Mouse (Mus musculus) hindbrain, postnatal 0 days (tissue): ENCODE measurements around the gene Ddx39. TPM values are rescaled to one million over a fixed set of nuclear protein-coding genes. Genes with fewer than 3 reads are reported as not detected.

ENCODE experiments used
- ATAC-seq: fragments of 200-750 bp; cut with Nextera tagmentation; 2 replicates; pipeline ENCODE4 v1.8.0; 2017; ENCODE audit warnings: mild to moderate bottlenecking, moderate TSS enrichment, moderate library complexity
- DNase-seq: peaks from one replicate; pipeline ENCODE4 v3.0.0-alpha.2; 2015; ENCODE audit warnings: low spot score
- H3K27ac ChIP-seq: fragments of 300-500 bp; sonication (generic); 2 replicates; pipeline ENCODE4 v1.5.1; 2014; ENCODE audit warnings: mild to moderate bottlenecking
- H3K27me3 ChIP-seq: fragments of 300-500 bp; sonication (generic); 2 replicates; pipeline ENCODE4 v1.6.1; 2014; ENCODE audit warnings: low read length, mixed read lengths; ENCODE audit not compliant: insufficient read depth
- H3K36me3 ChIP-seq: fragments of 300-500 bp; sonication (generic); 2 replicates; pipeline ENCODE4 v1.6.1; 2014; ENCODE audit warnings: low read length, mixed read lengths; ENCODE audit not compliant: insufficient read depth
- H3K4me1 ChIP-seq: fragments of 300-500 bp; sonication (generic); 2 replicates; pipeline ENCODE4 v1.6.1; 2014; ENCODE audit warnings: antibody characterized with exemption, low read length, mixed read lengths; ENCODE audit not compliant: insufficient read depth
- H3K4me2 ChIP-seq: fragments of 300-500 bp; sonication (generic); 2 replicates; pipeline ENCODE4 v1.6.1; 2014; ENCODE audit warnings: low read depth, mild to moderate bottlenecking, low read length, moderate library complexity, mixed read lengths
- H3K4me3 ChIP-seq: fragments of 300-500 bp; sonication (generic); 2 replicates; pipeline ENCODE4 v1.5.1; 2014; ENCODE audit warnings: low read length
- H3K9ac ChIP-seq: fragments of 300-500 bp; sonication (generic); replicated peaks from 2 replicates; pipeline ENCODE4 v1.6.1; 2014; ENCODE audit warnings: mild to moderate bottlenecking, low read length, moderate library complexity, mixed read lengths
- H3K9me3 ChIP-seq: fragments of 300-500 bp; sonication (generic); 2 replicates; pipeline ENCODE4 v1.6.1; 2016; ENCODE audit warnings: low read length, mixed read lengths
- CTCF ChIP-seq: IDR thresholded peaks from 2 replicates; pipeline ENCODE4 v1.5.1; 2016; ENCODE audit warnings: antibody characterized with exemption, control low read depth, low read depth
- WGBS: fragments of 180-500 bp; shearing (Covaris S2); extraction: QIAGEN DNeasy Blood & Tissue Kit; methylation state at CpG from one replicate; pipeline ENCODE4 v1.1.7; 2014; 5-methylcytosine and 5-hydroxymethylcytosine counted together
- polyA plus RNA-seq: library from polyadenylated mRNA; unstranded; fragments of >200 nt; fragmentation: Nextera tagmentation; extraction: Ambion mirVana; gene quantifications from 2 replicates; pipeline ENCODE4 v1.2.1, GENCODE M21; 2015
- total RNA-seq: library from RNA; depleted of rRNA; stranded (reverse); fragments of >200 nt; gene quantifications from 2 replicates; pipeline ENCODE4 v1.2.3, GENCODE M21; 2014

Ddx39 gene
- total and polyA plus RNA-seq, 2 experiments from 2014 or later, result 44.6 to 72.3 TPM

DNA sequence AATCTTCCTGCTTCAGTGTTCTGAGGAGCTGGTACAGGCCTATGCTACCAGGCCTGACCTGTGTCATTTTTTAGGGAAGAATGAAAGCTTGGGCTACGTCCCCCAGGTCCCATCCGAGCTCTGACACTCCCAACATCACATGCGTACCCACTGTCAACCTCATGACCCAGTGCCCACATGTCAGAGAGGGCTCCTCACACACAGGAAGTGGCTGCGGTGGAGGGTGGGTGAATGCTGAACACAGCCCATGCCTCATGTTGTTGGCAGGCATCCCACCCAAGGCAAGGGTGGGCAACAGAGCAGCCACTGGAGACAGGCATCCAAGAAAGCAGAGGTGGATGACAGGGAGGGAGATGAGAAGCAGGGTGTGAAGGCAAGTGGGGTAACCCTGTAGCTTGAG, 21.7 kb downstream of the Ddx39 start:
- 91% methylated on average over 4 of the region's 4 CpGs for WGBS
- ATAC-seq, result no peak
- H3K36me3 ChIP-seq, result no peaks in the 10 kb centered on the region
- TF ChIP-seq CTCF, result no peak
- H3K4me1 ChIP-seq, result 0 out of 2 replicates have a peak, but pooled peaks cover 4% of the 10 kb centered on the region
- no peaks in the 10 kb centered on the region for H3K9me3 ChIP-seq
- H3K27ac ChIP-seq, result no peak overlapping the region
- DNase-seq, result no peak
- 0 out of 2 replicates have a peak, but pooled peaks cover 2% of the 10 kb centered on the region for H3K27me3 ChIP-seq
- no peak overlapping the region for H3K4me2 ChIP-seq
- no peak overlapping the region for H3K9ac ChIP-seq
- no peak overlapping the region for H3K4me3 ChIP-seq

- H3K4me1 ChIP-seq, result 0 out of 2 replicates have a peak, but pooled peaks cover 4% of the 10 kb centered on the region
- H3K4me2 ChIP-seq, result no peak overlapping the region
- H3K27ac ChIP-seq, result no peak overlapping the region
- H3K9me3 ChIP-seq, result no peaks in the 10 kb centered on the region
- TF ChIP-seq CTCF, result no peak; the same call in 1 of the 2 replicates
- no peak overlapping the region for H3K4me3 ChIP-seq
- ATAC-seq (no peak), DNase-seq (no peak)
- H3K27me3 ChIP-seq, result 0 out of 2 replicates have a peak, but pooled peaks cover 2% of the 10 kb centered on the region
- 81% methylated on average over 4 of the region's 4 CpGs for WGBS
- no peaks in the 10 kb centered on the region for H3K36me3 ChIP-seq
- H3K9ac ChIP-seq, result no peak overlapping the region
Observed at GRCm38 (mm10) chr8:83737346-83737745, 22.4 kb downstream of the Ddx39 start.

DNA sequence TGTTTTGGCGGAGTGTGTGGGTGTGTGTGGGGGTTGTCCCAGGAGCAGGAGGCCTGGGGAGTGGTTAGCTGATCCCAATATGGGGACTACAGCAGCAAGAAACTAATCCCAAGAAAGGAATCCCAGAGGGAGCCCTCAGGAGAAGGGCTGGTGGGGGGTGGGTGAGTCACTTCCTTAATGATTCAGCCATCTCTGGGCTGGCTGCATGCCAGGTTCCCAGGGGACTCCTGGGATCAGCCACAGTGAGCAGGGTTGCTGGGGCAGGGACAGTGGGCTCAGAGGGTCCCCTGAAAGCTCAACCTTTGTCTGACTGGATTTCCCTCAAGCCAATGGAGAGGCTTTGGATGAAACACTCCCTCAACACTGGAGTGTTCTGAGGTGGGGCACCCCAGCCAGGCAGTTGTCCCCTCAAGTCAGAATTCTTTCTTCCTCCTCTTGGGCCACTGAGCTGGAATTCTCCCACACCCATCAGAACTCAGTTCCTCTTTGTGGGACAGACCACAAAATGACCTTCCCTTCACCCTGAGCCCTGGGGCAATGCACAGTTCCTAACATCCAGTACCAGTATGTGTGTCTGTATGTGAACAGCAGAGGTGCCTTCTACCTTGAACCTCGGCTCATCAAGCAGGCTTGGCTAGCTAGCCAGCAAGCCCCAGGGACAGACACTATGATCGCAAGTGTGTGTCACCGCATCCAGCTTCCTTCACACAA, 23.0 kb downstream of the Ddx39 start:
- ATAC-seq (no peak), DNase-seq (no peak)
- H3K27me3 ChIP-seq, result 0 out of 2 replicates have a peak, but pooled peaks cover 2% of the 10 kb centered on the region
- H3K27ac ChIP-seq, result no peak overlapping the region
- H3K4me2 ChIP-seq, result 0 out of 2 replicates have a peak overlapping the region, but pooled peaks have one; percentile 10
- H3K36me3 ChIP-seq, result no peaks in the 10 kb centered on the region
- TF ChIP-seq CTCF, result no peak
- WGBS, result 71% methylated on average over 4 of the region's 4 CpGs
- H3K9ac ChIP-seq, result no peak overlapping the region
- H3K9me3 ChIP-seq, result no peaks in the 10 kb centered on the region
- 0 out of 2 replicates have a peak, but pooled peaks cover 4% of the 10 kb centered on the region for H3K4me1 ChIP-seq
- H3K4me3 ChIP-seq, result no peak overlapping the region

DNA sequence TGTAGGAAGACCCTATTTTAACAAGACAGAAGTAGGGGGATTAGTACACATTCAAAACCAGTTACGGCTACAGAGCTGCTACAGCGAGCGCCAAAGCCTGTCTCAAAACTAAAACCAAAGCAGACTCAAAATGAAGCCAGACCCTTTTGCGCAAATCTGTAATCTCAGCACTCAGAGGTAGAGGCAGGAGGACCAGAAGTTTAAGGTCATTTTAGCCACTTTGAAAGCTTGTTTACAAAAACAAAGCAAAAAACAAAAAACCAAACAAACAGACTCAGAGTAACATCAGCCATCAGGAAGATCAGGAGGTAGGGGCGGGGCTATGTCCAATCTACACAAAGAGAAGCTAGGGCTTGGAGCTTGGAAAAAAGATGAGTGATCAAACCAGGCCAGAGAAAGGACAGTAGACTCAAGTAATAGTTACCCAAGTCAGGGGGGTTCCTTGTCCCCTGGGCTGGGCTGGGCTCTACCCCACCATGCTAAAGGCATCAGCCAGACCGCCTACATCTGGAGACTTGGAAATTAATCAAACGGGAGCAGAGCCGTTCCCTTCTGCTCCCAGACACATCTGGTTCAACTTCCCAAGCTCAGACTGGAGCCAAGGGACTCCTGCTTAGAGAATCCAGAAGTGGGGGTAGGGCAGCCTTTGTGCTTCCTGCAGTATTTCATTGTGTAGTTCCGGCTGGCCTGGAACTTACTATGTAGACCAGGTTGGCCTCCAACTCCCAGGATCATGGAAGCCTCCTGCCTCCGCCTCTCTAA, 24.2 kb downstream of the Ddx39 start:
- Histone ChIP-seq H3K36me3 (no peaks in the 10 kb centered on the region), H3K27me3 (0 out of 2 replicates have a peak, but pooled peaks cover 2% of the 10 kb centered on the region), H3K4me1 (0 out of 2 replicates have a peak, but pooled peaks cover 4% of the 10 kb centered on the region), H3K9me3 (no peaks in the 10 kb centered on the region), H3K27ac (no peak overlapping the region), H3K4me3 (no peak overlapping the region), H3K9ac (no peak overlapping the region), H3K4me2 (no peak overlapping the region; the same call in 1 of the 2 replicates)
- DNase-seq, result no peak
- TF ChIP-seq CTCF, result no peak
- no peak for ATAC-seq
- WGBS, result 77% methylated on average over 10 of the region's 10 CpGs

DNA sequence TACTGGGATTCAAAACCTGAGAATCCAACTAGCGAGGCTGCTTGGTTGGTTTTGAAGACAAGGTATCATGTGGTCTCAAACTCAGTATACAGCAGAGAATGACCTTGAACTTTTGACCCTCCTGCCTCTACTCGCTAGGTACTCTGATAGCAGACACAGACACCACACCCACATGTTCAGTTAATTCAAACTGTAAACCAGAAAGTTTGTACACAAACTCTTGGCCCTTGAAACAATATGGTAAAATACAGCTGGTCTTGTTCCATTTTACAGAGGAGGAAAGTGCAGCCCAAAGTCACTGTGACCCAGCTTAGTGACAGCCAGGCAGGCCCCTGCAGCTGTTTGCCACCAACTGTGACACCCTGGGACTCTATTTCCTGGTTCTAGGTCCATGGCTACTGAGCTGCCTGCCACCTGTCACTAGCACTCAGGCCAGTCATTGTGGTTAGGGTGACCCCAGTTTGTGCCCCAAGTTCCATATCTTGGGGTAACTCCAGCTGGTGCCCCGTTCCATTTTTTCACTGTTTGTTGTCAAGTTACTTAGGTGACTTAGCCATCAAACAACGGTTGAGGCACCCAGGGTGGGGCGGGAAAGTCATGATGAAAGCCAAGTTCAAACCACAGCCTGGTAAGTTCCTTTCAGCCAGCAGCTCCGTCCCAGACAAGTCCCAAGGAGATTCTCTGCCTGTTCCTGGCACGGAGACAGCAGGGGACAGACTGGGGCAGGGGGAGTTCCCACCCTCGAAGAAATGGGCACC, 24.9 kb downstream of the Ddx39 start:
- ATAC-seq (no peak), DNase-seq (no peak)
- H3K4me1 ChIP-seq, result 0 out of 2 replicates have a peak, but pooled peaks cover 4% of the 10 kb centered on the region
- no peaks in the 10 kb centered on the region for H3K36me3 ChIP-seq
- peak overlapping the region; percentile 86; the same call in 1 of the 2 replicates for H3K4me2 ChIP-seq
- H3K27ac ChIP-seq, result no peak overlapping the region
- no peak for TF ChIP-seq CTCF
- H3K27me3 ChIP-seq, result 0 out of 2 replicates have a peak, but pooled peaks cover 2% of the 10 kb centered on the region
- WGBS, result 39% methylated on average over 8 of the region's 8 CpGs
- H3K4me3 ChIP-seq, result peak overlapping the region; percentile 45; the same call in 1 of the 2 replicates
- H3K9ac ChIP-seq, result no peak overlapping the region
- H3K9me3 ChIP-seq, result no peaks in the 10 kb centered on the region

DNA sequence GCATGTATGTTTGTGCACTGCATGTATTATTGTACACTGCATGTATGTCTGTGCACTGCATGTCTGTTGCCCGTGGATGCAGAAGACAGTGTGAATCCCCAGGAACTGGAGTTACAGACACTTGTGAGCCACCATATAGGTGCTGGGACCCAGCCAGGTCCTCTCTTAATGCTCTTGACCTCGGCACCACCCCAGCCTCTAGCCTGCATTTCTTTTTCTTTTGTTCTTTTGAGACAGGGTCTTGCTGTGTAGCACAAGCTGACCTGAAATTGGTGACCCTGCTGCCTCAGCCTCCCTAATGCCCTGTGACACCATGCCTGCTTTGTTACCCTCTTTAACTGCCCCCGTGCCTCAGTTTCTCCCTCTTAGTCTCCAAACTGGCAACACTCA, 25.6 kb downstream of the Ddx39 start:
- WGBS, result 19% methylated on average over 3 of the region's 3 CpGs
- Histone ChIP-seq H3K9me3 (no peaks in the 10 kb centered on the region), H3K4me1 (0 out of 2 replicates have a peak, but pooled peaks cover 4% of the 10 kb centered on the region), H3K27me3 (0 out of 2 replicates have a peak, but pooled peaks cover 2% of the 10 kb centered on the region), H3K27ac (0 out of 2 replicates have a peak overlapping the region, but pooled peaks have one; percentile 22), H3K9ac (peak overlapping the region; percentile 48), H3K4me3 (peak overlapping the region; percentile 45), H3K4me2 (peak overlapping the region; percentile 86), H3K36me3 (no peaks in the 10 kb centered on the region)
- ATAC-seq, result 0 out of 2 replicates have a peak, but pooled peaks have one; percentile 14
- DNase-seq, result no peak
- no peak for TF ChIP-seq CTCF
